Mouse (Mus musculus): Measurements from ENCODE around the gene Pdha1. TPM values are rescaled to one million over a fixed set of nuclear protein-coding genes. Genes with fewer than 3 reads are reported as not detected.

Gene Pdha1
- total RNA-seq (2022) = 100 to 1,000 TPM; 455 to 556 (median 496) TPM

GRCm38 (mm10) chrX:160137861-160138717, at the start of gene Pdha1:
Pdha1 (minus strand) TSS chrX:160138413.
- DNase-seq (ENCODE audit: low spot score in 2 of 2) = peak; percentile 74 to 83

- no peak for DNase-seq (ENCODE audit: low spot score in 2 of 2)
Observed at GRCm38 (mm10) chrX:160179032-160179431, 40.8 kb upstream of the Pdha1 start.

GRCm38 (mm10) chrX:160170150-160170549, 31.9 kb upstream of the Pdha1 start:
- DNase-seq (ENCODE audit: low spot score in 2 of 2) = peak; percentile 17 to 19

GRCm38 (mm10) chrX:160166246-160166985, 28.2 kb upstream of the Pdha1 start:
- DNase-seq (ENCODE audit: low spot score in 2 of 2) = no peak

GRCm38 (mm10) chrX:160164259-160164658, 26.0 kb upstream of the Pdha1 start:
- no peak for DNase-seq (ENCODE audit: low spot score in 2 of 2)

GRCm38 (mm10) chrX:160153147-160153815, 15.1 kb upstream of the Pdha1 start:
- no peak for DNase-seq (ENCODE audit: low spot score in 2 of 2)

- no peak for DNase-seq (ENCODE audit: low spot score in 2 of 2)
Observed at GRCm38 (mm10) chrX:160148859-160149258, 10.6 kb upstream of the Pdha1 start.

GRCm38 (mm10) chrX:160147406-160147805, 9.2 kb upstream of the Pdha1 start:
- no peak for DNase-seq (ENCODE audit: low spot score in 2 of 2)

- no peak for DNase-seq (ENCODE audit: low spot score in 2 of 2)
Observed at GRCm38 (mm10) chrX:160146806-160147205, 8.6 kb upstream of the Pdha1 start.

GRCm38 (mm10) chrX:160137177-160137860, 894 bp downstream of the Pdha1 start:
- DNase-seq (ENCODE audit: low spot score in 2 of 2) = no peak

- DNase-seq (ENCODE audit: low spot score in 2 of 2) = no peak
Observed at GRCm38 (mm10) chrX:160136153-160136552, 2.1 kb downstream of the Pdha1 start.

GRCm38 (mm10) chrX:160135719-160136118, 2.5 kb downstream of the Pdha1 start:
- DNase-seq (ENCODE audit: low spot score in 2 of 2) = no peak

GRCm38 (mm10) chrX:160134136-160134843, 3.9 kb downstream of the Pdha1 start:
- DNase-seq (ENCODE audit: low spot score in 2 of 2) = no peak

- DNase-seq (ENCODE audit: low spot score in 2 of 2) = no peak
Observed at GRCm38 (mm10) chrX:160116658-160117057, 21.6 kb downstream of the Pdha1 start.

GRCm38 (mm10) chrX:160116074-160116473, 22.1 kb downstream of the Pdha1 start:
- no peak for DNase-seq (ENCODE audit: low spot score in 2 of 2)

GRCm38 (mm10) chrX:160113777-160114176, 24.4 kb downstream of the Pdha1 start:
- no peak for DNase-seq (ENCODE audit: low spot score in 2 of 2)

GRCm38 (mm10) chrX:160107817-160108216, 30.4 kb downstream of the Pdha1 start:
- DNase-seq (ENCODE audit: low spot score in 2 of 2) = no peak

- no peak for DNase-seq (ENCODE audit: low spot score in 2 of 2)
Observed at GRCm38 (mm10) chrX:160091973-160092372, 46.2 kb downstream of the Pdha1 start.
